Mouse (Mus musculus): Measurements from ENCODE around the gene Inip. TPM values are rescaled to one million over a fixed set of nuclear protein-coding genes. Genes with fewer than 3 reads are reported as not detected.

The Inip gene
- polyA plus RNA-seq, 1 experiment from 2014 or later: 48.9 TPM

DNA sequence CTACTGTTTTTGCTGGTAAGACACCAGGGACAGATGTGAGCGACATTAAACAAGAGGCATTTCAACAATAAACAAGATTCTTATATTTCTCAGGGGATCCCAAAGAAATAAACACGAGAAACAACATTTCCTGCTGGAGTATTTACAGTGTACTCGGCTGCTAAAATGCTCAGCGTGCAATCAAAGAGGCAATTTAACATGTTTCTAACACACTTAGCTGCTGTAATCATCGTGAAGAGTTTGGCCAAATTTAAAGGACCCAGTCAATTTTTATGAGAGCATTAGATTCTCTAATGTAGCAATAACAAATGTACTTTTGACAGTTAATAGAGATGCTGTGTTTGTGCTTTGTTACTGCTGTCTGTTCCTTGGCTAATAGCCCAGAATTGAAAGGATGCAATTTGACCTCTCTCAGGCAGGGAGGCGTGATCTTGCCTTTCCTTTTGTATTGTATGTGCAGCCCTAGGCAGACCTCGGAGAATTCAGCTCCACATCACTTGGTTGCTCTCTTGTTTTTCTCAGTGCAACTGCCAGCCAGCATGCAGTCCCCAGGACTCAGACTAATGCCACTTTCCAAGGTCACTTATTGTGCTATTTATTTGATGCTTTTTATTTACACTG, 35.9 kb downstream of the Inip start:
- Histone ChIP-seq H3K27me3 (replicated peaks) (no peaks in the 10 kb centered on the region), H3K36me3 (peaks cover 6% of the 10 kb centered on the region), H3K27ac (replicated peaks) (peak overlapping the region; percentile 74), H3K4me3 (replicated peaks) (no peak overlapping the region), H3K9me3 (replicated peaks) (no peaks in the 10 kb centered on the region), H3K4me2 (peak overlapping the region; percentile 32), H3K4me1 (peaks cover 25% of the 10 kb centered on the region), H3K9ac (replicated peaks) (no peak overlapping the region)
- WGBS: 6% methylated on average over 7 of the region's 7 CpGs
- ATAC-seq (ENCODE audit: low FRiP score): peak; percentile 66

DNA sequence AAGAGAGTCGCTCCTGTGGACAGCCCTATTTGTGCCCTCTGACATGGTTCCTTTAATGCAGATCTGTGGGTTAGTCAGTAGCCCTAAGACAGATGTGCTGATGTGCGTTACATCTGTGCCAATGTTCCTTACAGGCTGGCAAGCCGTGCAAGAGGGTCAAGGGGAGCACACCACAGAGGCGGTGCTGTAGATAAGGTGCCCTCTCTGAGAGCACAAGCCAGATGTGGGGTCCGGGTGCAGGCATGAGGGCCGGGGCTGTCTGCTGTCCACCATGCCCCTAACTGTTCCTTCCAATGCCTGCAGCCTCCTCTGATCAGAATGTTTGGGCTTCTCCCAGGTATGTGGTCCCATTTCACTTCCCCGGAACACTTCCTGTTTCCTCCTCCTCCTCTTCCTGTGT, 36.4 kb downstream of the Inip start:
- Histone ChIP-seq H3K9me3 (replicated peaks) (no peaks in the 10 kb centered on the region), H3K36me3 (peaks cover under 1% of the 10 kb centered on the region), H3K27me3 (replicated peaks) (no peaks in the 10 kb centered on the region), H3K27ac (replicated peaks) (peak overlapping the region; percentile 74), H3K4me2 (peak overlapping the region; percentile 32), H3K4me3 (replicated peaks) (no peak overlapping the region), H3K4me1 (peaks cover 28% of the 10 kb centered on the region), H3K9ac (replicated peaks) (no peak overlapping the region)
- 73% methylated on average over 7 of the region's 7 CpGs for WGBS
- ATAC-seq (ENCODE audit: low FRiP score): peak; percentile 22; the same call in 1 of the 2 replicates

DNA sequence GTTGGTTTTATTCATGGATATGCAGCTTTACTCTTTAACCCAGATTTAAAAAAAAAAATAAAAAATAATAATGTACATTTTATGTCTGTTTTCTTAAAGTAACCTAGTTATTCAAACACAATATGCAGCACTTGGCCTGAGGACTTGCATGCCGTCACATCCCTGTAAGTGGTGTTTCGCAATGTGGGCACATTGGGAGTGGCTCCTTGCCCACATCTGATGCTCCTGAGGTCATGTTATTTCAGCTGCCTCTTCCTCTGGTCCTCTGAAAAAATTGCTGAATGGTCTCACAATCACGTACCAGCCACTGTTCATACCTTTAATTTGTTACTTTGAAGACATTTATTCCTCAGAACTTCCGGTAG, 40.0 kb downstream of the Inip start:
- Histone ChIP-seq H3K27ac (replicated peaks) (no peak overlapping the region), H3K27me3 (replicated peaks) (no peaks in the 10 kb centered on the region), H3K4me2 (no peak overlapping the region), H3K36me3 (no peaks in the 10 kb centered on the region), H3K9me3 (replicated peaks) (no peaks in the 10 kb centered on the region), H3K9ac (replicated peaks) (no peak overlapping the region), H3K4me1 (peaks cover 34% of the 10 kb centered on the region), H3K4me3 (replicated peaks) (no peak overlapping the region)
- ATAC-seq (ENCODE audit: low FRiP score): no peak
- 82% methylated on average over 4 of the region's 4 CpGs for WGBS

DNA sequence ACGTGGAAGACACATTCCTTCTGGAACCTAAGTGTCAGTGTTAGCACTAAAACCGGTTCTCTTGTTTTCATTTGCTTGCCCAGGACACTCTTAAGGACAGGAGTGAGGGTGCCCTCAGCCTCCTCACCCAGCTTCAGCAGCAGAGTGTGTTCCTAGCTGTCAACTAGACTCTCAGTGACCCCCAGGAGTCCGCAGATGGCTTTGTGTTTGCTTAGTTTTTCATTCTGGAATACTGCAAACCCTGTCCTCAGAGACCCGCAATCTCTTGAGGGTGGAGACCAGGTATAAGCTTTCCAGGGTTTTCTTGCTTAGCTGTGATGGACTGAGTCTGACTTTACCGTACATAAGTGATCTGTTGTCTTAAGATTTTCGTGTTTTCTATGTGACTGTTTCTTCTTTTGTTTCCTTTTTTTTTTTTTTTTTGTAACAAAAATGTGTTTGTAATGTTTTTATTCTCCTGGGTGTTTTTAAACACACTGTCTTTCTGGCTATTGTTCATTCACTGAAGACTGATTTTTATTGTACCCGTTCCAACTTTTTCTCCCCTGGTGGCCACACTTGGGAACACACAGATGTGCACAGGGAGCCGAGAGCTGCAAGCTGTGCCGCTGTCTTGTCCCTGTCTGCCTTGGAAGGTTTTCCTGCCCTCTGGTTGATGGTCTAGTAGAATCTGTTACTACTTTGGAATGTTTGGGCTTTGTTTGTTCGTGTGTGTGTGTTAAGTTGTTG, 40.6 kb downstream of the Inip start:
- Histone ChIP-seq H3K36me3 (no peaks in the 10 kb centered on the region), H3K4me3 (replicated peaks) (no peak overlapping the region), H3K9me3 (replicated peaks) (no peaks in the 10 kb centered on the region), H3K27me3 (replicated peaks) (no peaks in the 10 kb centered on the region), H3K4me1 (peaks cover 29% of the 10 kb centered on the region), H3K27ac (replicated peaks) (no peak overlapping the region), H3K4me2 (no peak overlapping the region), H3K9ac (replicated peaks) (no peak overlapping the region)
- WGBS: 52% methylated on average over 10 of the region's 10 CpGs
- no peak for ATAC-seq (ENCODE audit: low FRiP score)

DNA sequence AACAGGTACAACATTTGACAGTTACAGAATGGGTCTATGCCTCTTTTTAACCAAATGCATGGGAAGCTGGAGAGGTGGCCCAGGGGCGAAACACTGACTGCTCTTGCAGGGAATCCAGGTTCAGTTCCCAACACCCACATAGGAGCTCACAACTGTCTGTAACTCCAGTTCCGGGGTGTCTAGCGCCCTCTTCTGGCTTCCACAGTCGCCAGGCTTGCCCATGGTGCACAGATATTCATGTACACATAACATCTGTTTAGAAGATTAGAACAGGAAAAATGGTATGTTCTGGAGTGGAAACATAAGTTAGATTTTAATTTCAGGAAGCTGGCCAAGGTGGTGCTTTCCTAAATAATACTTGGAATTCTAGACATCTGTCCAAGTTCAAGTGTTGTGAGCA, 41.4 kb downstream of the Inip start:
- WGBS: 78% methylated on average over 4 of the region's 4 CpGs
- Histone ChIP-seq H3K4me2 (no peak overlapping the region), H3K9ac (replicated peaks) (no peak overlapping the region), H3K9me3 (replicated peaks) (no peaks in the 10 kb centered on the region), H3K4me3 (replicated peaks) (no peak overlapping the region), H3K27ac (replicated peaks) (no peak overlapping the region), H3K4me1 (peaks cover 21% of the 10 kb centered on the region), H3K36me3 (no peaks in the 10 kb centered on the region), H3K27me3 (replicated peaks) (no peaks in the 10 kb centered on the region)
- ATAC-seq (ENCODE audit: low FRiP score): no peak

DNA sequence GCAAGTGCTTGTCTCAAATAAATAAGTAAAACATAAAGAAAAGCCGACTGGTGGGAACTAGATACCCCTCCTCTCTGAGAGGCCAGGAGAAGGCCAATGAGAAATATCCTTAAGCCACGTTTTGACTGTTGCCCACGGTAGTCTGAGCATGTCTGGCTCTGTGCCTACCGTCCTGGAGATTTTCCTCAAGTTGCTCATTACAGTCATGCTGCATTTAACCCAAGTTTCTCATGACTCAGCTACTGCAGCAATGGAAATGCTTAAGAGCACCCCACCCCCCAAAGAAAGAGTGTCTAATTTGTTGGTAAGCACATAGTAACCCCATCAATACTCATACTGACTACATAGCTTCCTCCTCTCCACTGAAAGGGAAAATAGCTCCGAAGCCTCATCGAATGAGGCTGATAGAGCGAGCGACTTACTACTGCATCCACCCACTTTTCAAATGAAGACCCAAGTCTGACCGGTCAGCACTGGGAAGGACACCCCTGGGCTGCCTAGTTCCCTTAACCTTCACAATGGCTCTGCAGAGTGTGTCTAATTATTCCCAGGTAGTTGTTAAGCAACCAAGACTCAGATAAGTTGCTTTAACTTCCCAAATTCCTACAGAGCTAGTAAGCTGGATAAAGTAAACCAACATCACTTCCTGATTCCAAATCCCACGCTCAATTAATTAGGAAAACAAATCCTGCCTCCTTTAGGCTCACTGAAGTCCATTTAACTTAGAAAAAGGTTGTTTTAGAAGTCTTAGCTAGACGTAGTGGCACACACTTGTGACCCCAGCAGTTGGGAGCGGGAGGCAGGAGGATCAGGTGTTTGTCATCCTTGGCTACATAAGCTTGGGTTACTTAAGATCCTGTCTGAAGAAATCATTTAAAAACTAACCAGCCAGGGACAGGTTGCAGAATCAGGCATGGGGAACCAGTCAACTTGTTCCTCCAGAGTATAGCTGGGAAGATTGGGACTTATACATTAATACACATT, 43.6 kb downstream of the Inip start:
- no peak overlapping the region for H3K9ac ChIP-seq (replicated peaks)
- H3K4me1 ChIP-seq: peaks cover 17% of the 10 kb centered on the region
- peaks cover 2% of the 10 kb centered on the region; the same call in 1 of the 2 replicates for H3K36me3 ChIP-seq
- 77% methylated on average over 12 of the region's 12 CpGs for WGBS
- no peaks in the 10 kb centered on the region for H3K9me3 ChIP-seq (replicated peaks)
- H3K4me2 ChIP-seq: no peak overlapping the region
- H3K4me3 ChIP-seq (replicated peaks): no peak overlapping the region
- no peak overlapping the region for H3K27ac ChIP-seq (replicated peaks)
- no peaks in the 10 kb centered on the region for H3K27me3 ChIP-seq (replicated peaks)
- no peak for ATAC-seq (ENCODE audit: low FRiP score)

DNA sequence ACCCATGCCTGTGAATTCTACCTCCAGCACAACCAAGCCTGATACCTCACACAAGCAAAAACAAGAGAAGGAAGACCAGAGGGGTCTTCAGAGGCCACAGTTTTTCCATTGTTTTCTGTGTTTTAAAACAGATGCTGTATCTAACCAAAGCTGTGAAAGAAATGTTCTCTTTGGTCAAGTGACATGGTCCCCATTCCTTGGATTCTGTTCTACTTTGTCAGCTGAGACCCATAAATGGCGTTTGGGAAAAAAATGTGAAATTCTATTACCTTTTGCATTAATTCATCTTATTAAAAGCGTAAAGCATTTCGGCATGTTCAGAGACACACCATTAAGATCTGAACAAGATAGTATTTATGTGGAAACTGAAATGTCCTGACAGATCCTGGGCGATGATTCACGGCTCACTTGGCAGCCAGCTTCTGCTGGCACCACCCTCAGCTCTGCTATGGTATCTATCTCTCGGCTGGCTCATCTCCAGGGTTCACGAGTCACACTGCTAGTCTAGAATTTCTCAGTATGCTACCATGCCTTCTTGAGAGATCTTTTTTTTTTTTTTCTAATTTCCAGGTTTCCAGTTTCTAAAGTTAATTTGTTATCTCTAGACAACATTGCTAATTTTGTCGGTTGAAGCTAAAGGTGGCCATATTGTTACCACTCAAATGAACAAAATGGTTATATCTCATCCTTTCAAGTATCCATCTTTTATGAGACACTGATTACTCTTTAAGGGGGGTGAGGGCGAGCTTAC, 44.9 kb downstream of the Inip start:
- no peak overlapping the region for H3K27ac ChIP-seq (replicated peaks)
- no peaks in the 10 kb centered on the region for H3K9me3 ChIP-seq (replicated peaks)
- H3K4me1 ChIP-seq: peaks cover 17% of the 10 kb centered on the region
- 68% methylated on average over 9 of the region's 9 CpGs for WGBS
- no peak overlapping the region for H3K4me3 ChIP-seq (replicated peaks)
- H3K4me2 ChIP-seq: no peak overlapping the region
- H3K36me3 ChIP-seq: peaks cover 10% of the 10 kb centered on the region; the same call in 1 of the 2 replicates
- H3K9ac ChIP-seq (replicated peaks): no peak overlapping the region
- H3K27me3 ChIP-seq (replicated peaks): no peaks in the 10 kb centered on the region
- ATAC-seq (ENCODE audit: low FRiP score): no peak

DNA sequence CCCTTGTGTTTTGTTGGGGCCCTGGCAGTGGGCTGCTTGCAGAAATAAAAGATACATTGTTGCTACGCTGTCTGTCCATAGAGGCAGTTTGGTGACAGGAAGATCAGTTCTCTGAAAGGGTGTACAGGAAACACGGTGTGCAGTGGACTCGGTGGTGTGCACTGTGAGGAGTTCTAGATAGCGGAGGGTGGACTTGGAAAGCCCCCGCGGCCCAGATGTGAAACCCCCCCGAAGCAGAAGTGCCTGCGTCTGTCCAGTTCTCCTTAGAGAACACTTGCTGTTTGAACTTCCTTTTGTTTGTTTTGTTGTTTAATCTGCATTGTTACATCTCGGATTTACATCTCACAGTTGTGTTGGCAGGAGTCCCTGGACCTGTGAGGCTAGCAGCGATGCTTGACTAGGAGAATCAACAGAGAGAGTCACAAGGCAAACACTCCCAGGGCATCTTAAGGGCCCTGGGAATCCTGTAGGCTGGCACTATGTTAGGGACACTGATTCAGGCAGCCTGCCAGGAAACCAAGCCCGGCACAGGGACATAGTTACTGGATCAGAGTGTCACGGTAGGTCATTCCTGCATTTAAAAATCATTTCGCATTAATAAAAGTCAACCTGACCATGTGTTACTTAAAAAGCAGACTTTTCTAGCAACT, 47.8 kb downstream of the Inip start:
- Histone ChIP-seq H3K36me3 (peaks cover 10% of the 10 kb centered on the region; the same call in 1 of the 2 replicates), H3K27ac (replicated peaks) (no peak overlapping the region), H3K4me3 (replicated peaks) (no peak overlapping the region), H3K4me1 (peaks cover 7% of the 10 kb centered on the region; the same call in 1 of the 2 replicates), H3K27me3 (replicated peaks) (no peaks in the 10 kb centered on the region), H3K4me2 (no peak overlapping the region), H3K9ac (replicated peaks) (no peak overlapping the region), H3K9me3 (replicated peaks) (no peaks in the 10 kb centered on the region)
- ATAC-seq (ENCODE audit: low FRiP score): no peak
- 70% methylated on average over 13 of the region's 13 CpGs for WGBS

DNA sequence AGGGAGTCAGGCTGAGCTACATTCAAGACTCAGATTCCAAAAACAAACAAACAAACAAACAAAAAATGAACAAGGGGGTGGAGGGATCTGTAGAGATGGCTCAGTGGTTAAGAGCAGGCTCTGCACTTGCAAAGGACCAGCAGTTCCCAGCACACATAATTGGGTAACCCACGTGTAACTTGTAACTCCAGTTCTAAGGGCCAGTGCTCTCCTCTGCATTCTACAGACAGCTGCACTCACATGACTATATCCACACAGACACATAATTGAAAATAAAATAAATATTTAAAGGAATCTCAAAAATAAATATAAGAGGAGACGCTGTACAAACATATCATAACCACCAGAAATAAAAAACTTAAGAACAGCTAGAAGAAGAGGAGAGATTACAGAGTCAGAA, 61.5 kb downstream of the Inip start:
- no peak for ATAC-seq (ENCODE audit: low FRiP score)
- no peak overlapping the region for H3K4me3 ChIP-seq (replicated peaks)
- H3K27me3 ChIP-seq (replicated peaks): no peaks in the 10 kb centered on the region
- H3K36me3 ChIP-seq: no peaks in the 10 kb centered on the region; the same call in 1 of the 2 replicates
- H3K9me3 ChIP-seq (replicated peaks): peaks cover 4% of the 10 kb centered on the region; the same call in 1 of the 2 replicates
- 83% methylated on average over 2 of the region's 2 CpGs for WGBS
- no peak overlapping the region for H3K9ac ChIP-seq (replicated peaks)
- H3K4me1 ChIP-seq: no peaks in the 10 kb centered on the region
- H3K4me2 ChIP-seq: no peak overlapping the region
- no peak overlapping the region for H3K27ac ChIP-seq (replicated peaks)

DNA sequence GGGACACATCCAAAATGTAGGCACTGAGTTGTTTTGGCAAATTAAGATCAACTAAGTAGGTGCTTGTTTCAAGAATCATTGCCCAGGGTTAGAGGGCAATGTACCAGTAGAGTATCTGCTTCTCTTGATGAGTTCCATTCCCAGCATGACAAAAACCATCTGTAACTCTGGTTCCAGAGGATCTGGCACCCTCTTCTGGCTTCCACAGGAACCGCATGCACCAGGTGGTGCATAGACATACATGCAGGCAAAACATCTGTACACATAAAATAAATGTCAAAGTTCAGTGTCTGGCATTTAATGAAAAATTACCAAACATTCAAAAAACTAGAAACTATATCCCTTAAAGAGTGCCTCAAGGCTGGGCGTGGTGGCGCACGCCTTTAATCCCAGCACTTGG, 62.1 kb downstream of the Inip start:
- no peak for ATAC-seq (ENCODE audit: low FRiP score)
- no peak overlapping the region for H3K9ac ChIP-seq (replicated peaks)
- no peak overlapping the region for H3K4me2 ChIP-seq
- H3K4me3 ChIP-seq (replicated peaks): no peak overlapping the region
- WGBS: 99% methylated on average over 4 of the region's 4 CpGs
- H3K4me1 ChIP-seq: no peaks in the 10 kb centered on the region
- H3K27me3 ChIP-seq (replicated peaks): no peaks in the 10 kb centered on the region
- no peak overlapping the region for H3K27ac ChIP-seq (replicated peaks)
- H3K9me3 ChIP-seq (replicated peaks): peaks cover 4% of the 10 kb centered on the region; the same call in 1 of the 2 replicates
- no peaks in the 10 kb centered on the region; the same call in 1 of the 2 replicates for H3K36me3 ChIP-seq

Measured in neural tube, embryonic 15.5 days (tissue).